Mouse (Mus musculus) urinary bladder, postnatal 4 days (tissue): Measurements from ENCODE around the gene Evi5l.
"Not testable (repeated sequence)": the region's sequence is repeated elsewhere in the genome, so short reads cannot be mapped to it uniquely, and the experiment has no call there.

Experiments used
- DNase-seq, 2 experiments: peaks; one replicate each; pipeline ENCODE4 v3.0.0; 2021 to 2022; ENCODE audit warnings: low spot score in 2 of 2

Evi5l gene

GRCm38 (mm10) chr8:4238434-4239192 is 72.2 kb downstream of the Evi5l start, which contains the start of the genes Map2k7 and Gm49320:
Map2k7 (plus strand) TSS chr8:4238740.
Gm49320 (plus strand) TSS chr8:4238865.
- DNase-seq: peak; percentile 100

GRCm38 (mm10) chr8:4239193-4239890 is 73.0 kb downstream of the Evi5l start:
- DNase-seq: no peak

- DNase-seq: no peak
Measured at GRCm38 (mm10) chr8:4245061-4245460, 78.7 kb downstream of the Evi5l start.

GRCm38 (mm10) chr8:4245737-4246136 is 79.4 kb downstream of the Evi5l start:
- DNase-seq: no peak

GRCm38 (mm10) chr8:4247241-4247640 is 80.9 kb downstream of the Evi5l start:
- no peak for DNase-seq

- no peak for DNase-seq
Measured at GRCm38 (mm10) chr8:4247951-4248540, 81.7 kb downstream of the Evi5l start, which contains the start of gene Tgfbr3l. Tgfbr3l (plus strand) TSS chr8:4248214.

- DNase-seq: peak in 1 of 2 experiments; percentile 66
Measured at GRCm38 (mm10) chr8:4249213-4249612, 82.8 kb downstream of the Evi5l start.

GRCm38 (mm10) chr8:4250306-4250970 is 84.1 kb downstream of the Evi5l start:
- DNase-seq: peak; percentile 75 to 89

GRCm38 (mm10) chr8:4252116-4252760 is 85.9 kb downstream of the Evi5l start:
- DNase-seq: no peak

- DNase-seq: peak; percentile 92 to 97
Measured at GRCm38 (mm10) chr8:4252934-4253841, 86.8 kb downstream of the Evi5l start, which contains the start of gene Snapc2. Snapc2 (plus strand) TSS chr8:4253080.

- no peak for DNase-seq
Measured at GRCm38 (mm10) chr8:4254001-4254400, 87.6 kb downstream of the Evi5l start.

- not testable (repeated sequence) for DNase-seq
Measured at GRCm38 (mm10) chr8:4255471-4255870, 89.1 kb downstream of the Evi5l start.

- DNase-seq: no peak
Measured at GRCm38 (mm10) chr8:4256911-4257310, 90.5 kb downstream of the Evi5l start.

- no peak for DNase-seq
Measured at GRCm38 (mm10) chr8:4257350-4257749, 91.0 kb downstream of the Evi5l start.

GRCm38 (mm10) chr8:4258233-4258632 is 91.9 kb downstream of the Evi5l start:
- peak; percentile 70 to 86 for DNase-seq

- no peak for DNase-seq
Measured at GRCm38 (mm10) chr8:4258678-4259077, 92.3 kb downstream of the Evi5l start.

GRCm38 (mm10) chr8:4259125-4259804 is 92.9 kb downstream of the Evi5l start, which contains the start of gene Ctxn1:
Ctxn1 (minus strand) TSS chr8:4259274.
- DNase-seq: peak; percentile 91 to 98

GRCm38 (mm10) chr8:4259805-4260170 is 93.4 kb downstream of the Evi5l start:
- DNase-seq: no peak
